Mouse (Mus musculus) inflammation-experienced regulatory T-cells, adult 6 months (primary cell): ENCODE measurements around the gene Sell. TPM values are rescaled to one million over a fixed set of nuclear protein-coding genes. Genes with fewer than 3 reads are reported as not detected.
A peak's percentile ranks its signal among the peaks of the same experiment; 100 is the strongest.

Source experiments
- ATAC-seq: one replicate; pipeline ENCODE4 v1.8.0; 2017
- polyA plus RNA-seq, 3 experiments: library from polyadenylated mRNA; unstranded; fragments of 100-300 nt; shearing (Covaris generic); gene quantifications; one replicate each; pipeline ENCODE4 v1.2.1; 2017

Gene Sell
- polyA plus RNA-seq, 3 experiments from 2014 or later = 60.7 to 367 (median 330) TPM

GRCm38 (mm10) chr1:164075416-164075815 lies 13.6 kb downstream of the Sell start:
- ATAC-seq = no peak

- no peak for ATAC-seq
Measured at GRCm38 (mm10) chr1:164076441-164076840, 14.7 kb downstream of the Sell start.

- peak; percentile 48 for ATAC-seq
Measured at GRCm38 (mm10) chr1:164077031-164077430, 15.2 kb downstream of the Sell start.

GRCm38 (mm10) chr1:164078323-164078741 lies 16.6 kb downstream of the Sell start:
- peak; percentile 38 for ATAC-seq

DNA sequence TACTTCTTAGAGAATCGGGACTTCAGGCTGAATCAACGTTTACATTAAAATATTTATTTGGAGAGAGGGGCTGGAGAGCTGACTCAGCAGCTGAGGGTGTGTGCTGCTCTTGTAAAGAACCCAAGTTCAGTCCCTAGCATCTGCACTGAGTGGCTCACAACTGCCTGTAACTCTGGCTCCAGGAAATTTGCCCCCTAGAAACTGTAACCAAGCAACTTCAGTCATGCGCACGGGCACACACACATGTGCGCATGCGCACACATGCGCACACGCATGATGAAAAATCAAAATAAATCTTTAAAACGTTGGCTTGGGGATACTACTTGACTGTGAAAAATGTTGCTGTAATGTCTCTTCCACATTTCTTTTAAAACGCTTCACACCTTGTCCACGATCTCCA lies 17.3 kb downstream of the Sell start:
- no peak for ATAC-seq

DNA sequence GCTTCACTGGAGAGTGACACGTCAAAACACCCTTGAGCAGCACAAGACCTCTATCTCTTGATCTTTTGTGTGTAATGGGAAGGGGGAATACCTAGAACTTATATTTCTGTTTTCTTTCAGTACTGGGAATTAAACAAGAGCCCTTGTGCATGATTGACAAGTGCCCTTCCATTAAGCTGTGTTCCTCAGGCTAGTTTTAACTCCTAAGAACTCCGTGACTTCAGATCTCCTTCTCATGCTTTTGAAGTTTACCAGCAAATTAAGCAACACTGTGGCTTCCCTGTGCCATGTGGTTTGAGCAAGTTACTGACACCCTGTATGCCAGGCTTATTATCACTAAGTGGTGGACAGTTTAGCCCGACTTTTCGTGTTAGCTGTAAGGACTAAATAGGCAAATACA lies 21.3 kb downstream of the Sell start:
- no peak for ATAC-seq

- ATAC-seq = no peak
Measured at GRCm38 (mm10) chr1:164086797-164087196, 25.0 kb downstream of the Sell start.

DNA sequence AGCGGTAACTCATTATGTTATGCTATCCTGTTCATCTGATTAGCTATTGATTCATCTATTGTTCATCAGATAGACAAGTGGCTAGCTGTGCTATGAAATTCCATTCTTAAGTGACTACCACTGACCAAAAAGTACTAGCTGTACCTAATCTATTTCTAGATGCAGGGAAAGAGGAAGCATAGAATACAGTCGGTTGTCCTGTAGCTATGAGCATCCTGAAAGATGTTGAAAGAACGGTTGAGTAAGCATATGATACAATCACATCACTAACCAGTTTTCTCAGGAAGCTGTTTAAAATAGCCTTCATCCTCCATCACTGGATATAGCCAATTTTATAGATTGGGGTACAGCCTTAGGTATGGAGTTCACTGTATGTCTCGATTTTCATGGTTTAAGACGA lies 26.1 kb downstream of the Sell start:
- no peak for ATAC-seq

DNA sequence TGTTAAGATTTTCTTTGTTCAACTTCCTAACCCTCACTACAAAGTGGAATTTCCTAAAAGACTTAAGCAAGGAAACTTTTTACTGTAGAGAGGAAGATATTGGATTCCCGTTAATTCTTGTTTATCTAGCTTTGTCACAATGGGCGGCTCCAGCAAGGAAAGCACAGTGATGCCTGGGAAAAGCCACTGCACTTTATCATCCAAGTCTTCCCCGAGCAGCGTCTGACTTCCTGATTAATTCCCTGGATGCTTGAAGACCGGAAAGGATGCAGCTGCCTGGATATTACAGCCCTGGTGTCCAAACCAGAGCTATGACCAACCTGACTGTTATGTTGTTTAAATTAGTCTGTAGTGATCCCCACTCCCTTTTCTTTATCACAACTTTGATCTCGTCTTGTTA lies 35.0 kb downstream of the Sell start:
- no peak for ATAC-seq

GRCm38 (mm10) chr1:164097911-164098310 lies 36.1 kb downstream of the Sell start:
- ATAC-seq = no peak

DNA sequence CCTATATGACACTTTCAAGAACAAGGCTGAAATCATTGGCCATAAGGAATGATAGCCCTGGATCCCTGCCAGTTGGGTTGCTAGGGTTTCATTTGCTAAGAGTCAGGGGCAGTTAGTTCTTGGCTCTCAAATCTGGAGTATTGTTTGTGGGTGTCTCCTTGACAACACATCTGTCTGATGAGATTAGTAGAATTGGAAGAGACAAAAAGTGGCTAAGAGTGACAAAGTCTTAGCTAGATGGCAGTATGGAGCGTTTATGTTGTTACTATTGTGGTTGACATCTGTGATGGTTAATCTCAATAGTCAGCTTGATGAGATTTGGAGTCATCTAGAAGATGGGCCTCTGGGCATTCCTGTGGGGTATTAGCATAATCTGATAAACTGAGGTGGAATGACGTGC lies 36.6 kb downstream of the Sell start:
- ATAC-seq = peak; percentile 10

GRCm38 (mm10) chr1:164109763-164110162 lies 48.0 kb downstream of the Sell start:
- no peak for ATAC-seq

- no peak for ATAC-seq
Measured at GRCm38 (mm10) chr1:164110591-164111329, 49.0 kb downstream of the Sell start.

- no peak for ATAC-seq
Measured at GRCm38 (mm10) chr1:164114280-164114679, 52.5 kb downstream of the Sell start.

- ATAC-seq = no peak
Measured at GRCm38 (mm10) chr1:164114947-164115493, 53.2 kb downstream of the Sell start, which contains the start of gene Selp. Gene Selp (plus strand): TSS chr1:164115264.

DNA sequence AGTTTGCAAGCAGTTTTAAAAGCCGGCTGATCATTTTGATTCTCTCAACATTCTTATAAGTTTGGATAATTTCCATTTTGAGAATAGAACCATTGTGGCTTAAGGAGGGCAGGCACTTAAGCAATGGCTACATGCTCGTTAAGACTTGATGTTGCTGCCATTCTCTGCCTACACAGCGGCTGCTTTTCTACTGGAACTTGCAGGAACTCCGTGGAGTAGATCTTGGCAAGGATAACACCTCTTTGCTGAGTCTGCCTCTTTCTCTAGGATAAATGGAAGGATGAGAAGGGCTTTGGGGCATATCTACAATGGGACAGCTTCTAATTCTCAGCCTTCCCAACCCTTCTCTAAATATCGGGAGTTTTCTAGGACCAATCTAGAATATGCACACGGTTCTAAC lies 53.9 kb downstream of the Sell start:
- no peak for ATAC-seq

DNA sequence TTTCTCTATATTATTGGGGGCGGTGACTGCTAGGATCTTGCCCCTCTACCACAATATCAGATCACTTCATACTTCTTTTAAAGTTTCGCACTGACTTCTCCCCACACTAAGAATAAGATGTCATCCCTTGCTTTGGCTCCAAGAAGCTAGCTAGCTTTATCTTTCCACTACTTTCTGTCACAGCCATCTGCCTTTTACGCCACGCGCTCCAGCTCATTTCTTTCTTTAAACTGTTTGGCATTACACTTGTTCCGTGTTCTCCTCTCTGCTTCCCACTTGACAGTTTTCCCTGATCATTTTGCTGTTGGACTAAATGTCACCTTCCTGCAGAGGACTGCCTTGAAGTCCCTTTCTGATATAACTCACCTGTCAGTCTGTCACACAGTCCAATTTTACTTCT lies 56.1 kb downstream of the Sell start:
- ATAC-seq = no peak

DNA sequence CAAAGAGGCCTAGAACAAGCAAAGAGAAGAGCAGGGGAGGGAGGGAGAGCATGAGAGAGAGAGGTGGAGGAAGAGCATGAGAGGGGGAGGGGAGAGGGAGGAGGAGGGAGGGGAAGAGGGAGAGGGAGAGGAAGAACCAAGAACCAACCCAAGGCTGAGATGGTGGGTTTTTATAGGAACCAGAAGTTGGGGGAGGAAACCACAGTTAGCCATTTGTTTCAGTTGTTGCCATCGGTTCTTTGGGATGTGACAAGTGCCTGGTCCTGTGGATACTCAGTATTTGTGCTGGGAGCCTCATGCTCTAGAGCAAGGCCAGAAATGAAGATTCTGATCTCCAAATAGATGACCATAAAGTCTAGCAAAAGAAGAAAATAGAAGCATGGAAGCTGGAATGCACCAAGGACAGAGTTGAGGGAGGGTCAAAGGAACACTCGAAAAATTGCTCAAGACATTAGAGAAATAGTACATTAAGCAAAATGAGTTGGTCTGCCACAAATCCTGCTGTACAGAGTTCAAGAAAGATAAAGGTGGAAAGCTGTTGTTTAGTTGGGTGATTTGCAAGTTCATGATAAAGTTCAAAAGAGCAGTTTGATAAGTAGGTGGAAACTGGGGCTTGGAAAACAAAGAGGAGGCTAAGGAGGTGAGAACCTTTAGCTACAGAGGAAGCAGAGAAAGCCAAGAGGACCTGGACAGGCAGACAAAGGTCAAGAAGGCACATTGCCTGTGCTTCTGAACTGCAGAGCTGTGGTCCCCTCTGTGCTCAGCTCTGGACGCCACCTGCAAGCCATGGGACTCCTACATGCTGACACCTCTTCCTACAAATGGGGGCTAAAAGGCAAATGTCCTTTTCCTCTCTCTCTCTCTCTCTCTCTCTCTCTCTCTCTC lies 58.4 kb downstream of the Sell start:
- no peak for ATAC-seq

GRCm38 (mm10) chr1:164120777-164121158 lies 59.0 kb downstream of the Sell start:
- ATAC-seq = no peak

DNA sequence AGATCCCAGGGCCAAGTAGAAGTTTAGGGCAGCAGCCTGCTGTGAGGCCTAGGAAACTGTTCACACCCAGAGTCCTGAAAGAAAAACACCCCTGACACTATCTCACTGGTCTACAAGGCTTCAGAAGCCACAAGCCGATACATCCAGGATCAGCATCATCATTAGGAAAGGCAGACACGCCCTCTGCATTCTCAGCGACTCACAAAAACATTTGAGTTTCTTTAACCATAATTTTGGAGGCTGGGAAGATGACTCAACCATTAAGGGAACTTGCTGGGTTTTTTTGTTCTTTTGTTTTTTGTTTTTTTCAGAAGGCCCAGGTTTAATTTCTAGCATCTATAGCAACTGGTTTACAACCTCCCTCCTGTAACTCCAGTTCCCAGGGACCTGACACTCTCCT lies 62.1 kb downstream of the Sell start:
- no peak for ATAC-seq

DNA sequence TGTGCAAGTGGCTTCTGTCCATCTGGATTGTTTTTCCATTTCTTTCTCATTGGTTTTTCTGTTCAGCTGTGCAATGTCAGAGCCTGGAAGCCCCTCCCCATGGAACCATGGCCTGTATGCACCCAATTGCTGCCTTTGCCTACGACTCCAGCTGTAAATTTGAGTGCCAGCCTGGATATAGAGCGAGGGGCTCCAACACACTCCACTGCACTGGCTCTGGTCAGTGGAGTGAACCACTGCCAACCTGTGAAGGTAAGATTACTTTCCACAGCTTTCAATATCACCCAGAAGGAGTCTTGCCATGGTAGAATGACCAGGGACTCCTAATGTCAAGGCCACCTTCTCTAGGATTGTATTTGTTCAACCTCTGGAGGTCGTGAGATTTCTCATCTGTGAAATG lies 68.2 kb downstream of the Sell start:
- no peak for ATAC-seq

DNA sequence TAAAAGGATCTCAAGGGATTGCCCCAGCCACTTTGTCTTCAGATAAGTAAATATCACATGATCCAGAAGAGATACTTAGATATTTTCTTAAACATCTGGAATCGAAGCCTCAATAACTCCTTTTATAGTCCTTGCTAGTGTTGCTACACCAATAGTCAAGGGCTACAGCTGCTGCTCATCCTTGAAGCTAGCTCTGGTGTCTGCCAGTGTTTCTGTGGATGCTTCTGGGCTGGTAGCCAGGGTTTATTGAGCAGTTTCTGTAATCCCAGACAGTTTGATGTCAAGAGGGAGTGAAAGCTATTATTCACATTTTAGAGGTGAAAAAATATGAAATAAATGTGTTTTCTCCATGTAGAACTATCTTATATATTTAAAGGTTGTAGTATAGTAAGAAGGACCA lies 70.8 kb downstream of the Sell start:
- no peak for ATAC-seq
